Mouse (Mus musculus) heart, embryonic 14.5 days (tissue): ENCODE data around the gene Plekha6. TPM values are rescaled to one million over a fixed set of nuclear protein-coding genes. Genes with fewer than 3 reads are reported as not detected.

Source experiments
- ATAC-seq: fragments of 200-750 bp; cut with Nextera tagmentation; 2 replicates; pipeline ENCODE4 v1.8.0; 2017; ENCODE audit warnings: low read depth, moderate TSS enrichment; ENCODE audit not compliant: insufficient number of reproducible peaks, insufficient read depth, low FRiP score
- H3K27ac ChIP-seq, 2 experiments: fragments of 200-500 bp in 1 of 2; fragments of 300-500 bp in 1 of 2; sonication (generic) in 1 of 2; replicated peaks in 1 of 2; 2 replicates each; pipeline ENCODE4 v1.5.1; 2012 to 2014; ENCODE audit warnings: low read depth in 2 of 2, low read length in 2 of 2, control low read depth in 1 of 2, mild to moderate bottlenecking in 1 of 2, mixed read lengths in 1 of 2; ENCODE audit not compliant: control insufficient read depth in 1 of 2, insufficient read depth in 1 of 2
- H3K27me3 ChIP-seq: fragments of 300-500 bp; sonication (generic); 2 replicates; pipeline ENCODE4 v1.6.1; 2014; ENCODE audit warnings: mild to moderate bottlenecking, low read length, control low read depth; ENCODE audit not compliant: control insufficient read depth, insufficient read depth
- H3K36me3 ChIP-seq: fragments of 300-500 bp; sonication (generic); 2 replicates; pipeline ENCODE4 v1.6.1; 2014; ENCODE audit warnings: mild to moderate bottlenecking, control low read depth, low read length, mixed read lengths; ENCODE audit not compliant: control insufficient read depth, insufficient read depth
- H3K4me1 ChIP-seq, 2 experiments: fragments of 200-500 bp in 1 of 2; fragments of 300-500 bp in 1 of 2; sonication (generic) in 1 of 2; 2 replicates each; pipeline ENCODE4 v1.6.1; 2012 to 2014; ENCODE audit warnings: low read length in 2 of 2, control low read depth in 1 of 2, mixed read lengths in 1 of 2; ENCODE audit not compliant: control insufficient read depth in 2 of 2, insufficient read depth in 2 of 2
- H3K4me2 ChIP-seq: fragments of 300-500 bp; sonication (generic); 2 replicates; pipeline ENCODE4 v1.6.1; 2014; ENCODE audit warnings: mild to moderate bottlenecking, low read length
- H3K4me3 ChIP-seq, 2 experiments: fragments of 200-500 bp in 1 of 2; fragments of 300-500 bp in 1 of 2; sonication (generic) in 1 of 2; 2 replicates each; pipeline ENCODE4 v1.5.1; 2012 to 2014; ENCODE audit warnings: low read length in 2 of 2, mild to moderate bottlenecking in 2 of 2, control low read depth in 1 of 2, low read depth in 1 of 2, moderate library complexity in 1 of 2; ENCODE audit not compliant: control insufficient read depth in 1 of 2, insufficient read depth in 1 of 2
- H3K9ac ChIP-seq: fragments of 300-500 bp; sonication (generic); 2 replicates; pipeline ENCODE4 v1.6.1; 2014; ENCODE audit warnings: mild to moderate bottlenecking, low read length
- H3K9me3 ChIP-seq: fragments of 300-500 bp; sonication (generic); 2 replicates; pipeline ENCODE4 v1.6.1; 2016; ENCODE audit warnings: low read length, control low read depth; ENCODE audit not compliant: control insufficient read depth
- WGBS: fragments of 180-500 bp; shearing (Covaris S2); extraction: QIAGEN DNeasy Blood & Tissue Kit; methylation state at CpG from one replicate; pipeline ENCODE4 v1.1.7; 2014; 5-methylcytosine and 5-hydroxymethylcytosine counted together
- polyA plus RNA-seq: library from polyadenylated mRNA; unstranded; fragments of >200 nt; fragmentation: Nextera tagmentation; extraction: Ambion mirVana; gene quantifications from 2 replicates; pipeline ENCODE4 v1.2.1, GENCODE M21; 2014

Gene Plekha6
- polyA plus RNA-seq, 1 experiment from 2014 or later: 12.4 TPM

DNA sequence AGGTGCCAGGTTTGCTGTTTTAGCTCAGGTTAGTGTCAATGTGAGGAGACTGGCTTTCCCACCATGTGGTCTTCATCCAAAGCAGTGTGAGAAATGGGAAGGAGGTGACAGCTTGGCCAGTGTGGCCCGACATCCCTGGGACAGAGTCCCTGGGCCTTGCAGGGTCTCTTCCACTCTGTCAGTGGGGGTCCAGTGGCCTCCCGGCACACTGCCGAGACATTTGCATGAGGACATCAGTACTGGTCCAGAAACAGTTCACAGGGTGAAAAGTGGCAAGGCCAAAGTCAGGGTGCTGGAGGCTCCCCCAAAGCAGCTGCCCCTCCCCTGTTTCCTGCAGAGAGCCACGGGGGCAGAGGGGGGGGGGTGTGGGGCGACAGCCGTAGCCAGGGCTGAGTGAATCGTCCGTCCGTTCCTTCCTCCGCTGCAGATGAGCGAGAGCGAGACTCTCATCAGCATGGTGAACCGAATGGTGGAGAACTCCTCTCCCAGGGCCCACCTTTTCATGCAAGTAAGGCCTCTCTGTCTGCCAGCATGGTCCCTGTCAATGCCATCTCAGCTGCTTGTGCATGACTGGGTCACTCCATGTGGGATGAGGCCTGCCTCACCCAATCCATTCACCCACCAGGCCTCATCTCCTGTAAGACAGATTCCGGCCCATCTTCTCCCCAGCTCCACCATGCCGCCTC is 115.1 kb downstream of the Plekha6 start:
- Histone ChIP-seq H3K27me3 (no peaks in the 10 kb centered on the region), H3K4me2 (no peak overlapping the region), H3K4me1 (peaks cover 27 to 28% of the 10 kb centered on the region in 2 experiments), H3K9ac (no peak overlapping the region), H3K9me3 (no peaks in the 10 kb centered on the region), H3K27ac (no peak overlapping the region), H3K4me3 (no peak overlapping the region), H3K36me3 (peaks cover 36% of the 10 kb centered on the region)
- WGBS: 74% methylated on average over 15 of the region's 15 CpGs
- ATAC-seq: no peak

- H3K4me2 ChIP-seq: no peak overlapping the region
- no peak overlapping the region for H3K4me3 ChIP-seq
- no peaks in the 10 kb centered on the region for H3K9me3 ChIP-seq
- no peaks in the 10 kb centered on the region for H3K27me3 ChIP-seq
- H3K9ac ChIP-seq: no peak overlapping the region
- peaks cover 31% of the 10 kb centered on the region for H3K36me3 ChIP-seq
- peaks cover 27 to 28% of the 10 kb centered on the region in 2 experiments for H3K4me1 ChIP-seq
- ATAC-seq: no peak
- H3K27ac ChIP-seq: no peak overlapping the region
- WGBS: 68% methylated on average over 11 of the region's 11 CpGs
Observed at GRCm38 (mm10) chr1:133279632-133280093, 115.7 kb downstream of the Plekha6 start.

GRCm38 (mm10) chr1:133280537-133280936 is 116.5 kb downstream of the Plekha6 start:
- H3K27me3 ChIP-seq: no peaks in the 10 kb centered on the region
- peaks cover 27 to 28% of the 10 kb centered on the region in 2 experiments for H3K4me1 ChIP-seq
- H3K4me3 ChIP-seq: no peak overlapping the region
- ATAC-seq: no peak
- peaks cover 31% of the 10 kb centered on the region for H3K36me3 ChIP-seq
- H3K9me3 ChIP-seq: no peaks in the 10 kb centered on the region
- H3K4me2 ChIP-seq: no peak overlapping the region
- H3K27ac ChIP-seq: no peak overlapping the region
- no peak overlapping the region for H3K9ac ChIP-seq
- 89% methylated on average over 2 of the region's 2 CpGs for WGBS

- no peaks in the 10 kb centered on the region for H3K27me3 ChIP-seq
- ATAC-seq: no peak
- WGBS: 86% methylated on average over 7 of the region's 7 CpGs
- peaks cover 22 to 24% of the 10 kb centered on the region in 2 experiments for H3K4me1 ChIP-seq
- H3K9me3 ChIP-seq: no peaks in the 10 kb centered on the region
- no peak overlapping the region for H3K4me2 ChIP-seq
- no peak overlapping the region for H3K4me3 ChIP-seq
- H3K9ac ChIP-seq: no peak overlapping the region
- H3K27ac ChIP-seq: no peak overlapping the region
- peaks cover 49% of the 10 kb centered on the region for H3K36me3 ChIP-seq
Observed at GRCm38 (mm10) chr1:133285907-133286306, 121.9 kb downstream of the Plekha6 start.

DNA sequence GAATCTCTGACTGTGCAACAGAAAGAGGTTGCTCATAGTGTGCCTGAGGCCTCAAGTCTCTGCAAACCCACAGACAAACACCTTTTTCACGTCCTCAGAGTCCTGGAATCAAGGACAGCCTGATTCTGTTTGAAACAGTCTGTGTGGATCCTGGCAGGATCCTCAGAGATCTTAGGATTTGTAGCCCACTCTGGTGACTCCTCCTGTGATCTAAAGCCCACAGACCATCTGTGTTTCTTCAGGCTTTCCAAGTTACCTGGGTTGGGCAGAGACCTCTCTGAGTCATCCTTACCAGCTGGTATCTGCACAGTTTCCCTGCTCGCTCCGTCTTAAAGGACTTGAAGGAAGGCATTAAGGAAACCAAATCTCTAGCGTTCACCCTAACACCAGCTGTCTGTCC is 123.0 kb downstream of the Plekha6 start:
- Histone ChIP-seq H3K4me3 (no peak overlapping the region), H3K9me3 (no peaks in the 10 kb centered on the region), H3K36me3 (peaks cover 50% of the 10 kb centered on the region), H3K27ac (no peak overlapping the region), H3K4me1 (peaks cover 15 to 19% of the 10 kb centered on the region in 2 experiments), H3K9ac (no peak overlapping the region), H3K27me3 (no peaks in the 10 kb centered on the region), H3K4me2 (no peak overlapping the region)
- ATAC-seq: no peak
- 83% methylated on average over 4 of the region's 4 CpGs for WGBS

DNA sequence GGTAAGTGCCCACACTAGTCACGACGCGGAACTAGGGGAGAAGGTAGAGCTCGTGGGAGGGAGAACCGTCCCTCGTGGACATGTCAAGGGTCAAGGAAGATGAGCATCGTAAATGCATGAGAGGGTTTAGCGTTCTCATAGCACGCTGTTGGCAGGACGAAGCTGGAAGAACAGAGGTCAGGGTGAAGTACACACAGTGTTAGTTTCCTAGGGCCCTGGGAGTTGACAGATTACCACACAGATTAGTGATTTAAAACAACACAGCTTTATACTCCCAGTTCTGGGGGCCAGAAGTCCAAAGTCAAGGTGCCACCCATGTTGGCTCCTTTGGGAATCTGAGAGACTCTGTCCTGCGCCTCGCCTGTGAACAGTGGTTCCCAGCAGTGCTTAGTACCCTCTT is 123.9 kb downstream of the Plekha6 start:
- no peak overlapping the region for H3K9ac ChIP-seq
- ATAC-seq: no peak
- no peak overlapping the region for H3K27ac ChIP-seq
- no peak overlapping the region for H3K4me2 ChIP-seq
- H3K4me3 ChIP-seq: no peak overlapping the region
- 91% methylated on average over 12 of the region's 12 CpGs for WGBS
- H3K4me1 ChIP-seq: peaks cover 7 to 12% of the 10 kb centered on the region in 2 experiments
- no peaks in the 10 kb centered on the region for H3K27me3 ChIP-seq
- H3K9me3 ChIP-seq: no peaks in the 10 kb centered on the region
- H3K36me3 ChIP-seq: peaks cover 57% of the 10 kb centered on the region

DNA sequence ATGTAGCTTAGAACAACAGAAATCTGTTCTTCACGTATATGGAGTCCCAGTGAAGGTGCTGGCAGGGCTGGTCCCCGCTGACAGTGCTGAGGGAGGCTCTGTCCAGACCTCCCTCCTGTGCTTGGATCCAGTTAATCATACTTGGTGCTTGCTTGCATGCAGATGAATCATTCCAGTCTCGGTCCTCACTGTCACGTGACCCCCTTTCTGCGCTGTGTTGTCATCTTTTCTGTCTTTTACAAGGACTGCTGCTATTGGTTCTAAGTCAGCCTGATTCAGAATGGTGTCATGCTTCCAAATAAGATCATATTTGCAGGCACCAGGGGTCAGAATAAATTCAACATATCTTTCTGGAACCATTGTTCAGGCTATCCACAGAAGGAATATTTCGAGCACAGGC is 127.9 kb downstream of the Plekha6 start:
- 86% methylated on average over 6 of the region's 6 CpGs for WGBS
- peaks cover 10 to 20% of the 10 kb centered on the region in 2 experiments; a peak in 3 of 4 replicates for H3K4me1 ChIP-seq
- no peak overlapping the region for H3K4me2 ChIP-seq
- H3K36me3 ChIP-seq: peaks cover 59% of the 10 kb centered on the region
- no peak overlapping the region for H3K27ac ChIP-seq
- no peak overlapping the region for H3K9ac ChIP-seq
- H3K27me3 ChIP-seq: no peaks in the 10 kb centered on the region
- ATAC-seq: no peak
- no peaks in the 10 kb centered on the region for H3K9me3 ChIP-seq
- no peak overlapping the region for H3K4me3 ChIP-seq

DNA sequence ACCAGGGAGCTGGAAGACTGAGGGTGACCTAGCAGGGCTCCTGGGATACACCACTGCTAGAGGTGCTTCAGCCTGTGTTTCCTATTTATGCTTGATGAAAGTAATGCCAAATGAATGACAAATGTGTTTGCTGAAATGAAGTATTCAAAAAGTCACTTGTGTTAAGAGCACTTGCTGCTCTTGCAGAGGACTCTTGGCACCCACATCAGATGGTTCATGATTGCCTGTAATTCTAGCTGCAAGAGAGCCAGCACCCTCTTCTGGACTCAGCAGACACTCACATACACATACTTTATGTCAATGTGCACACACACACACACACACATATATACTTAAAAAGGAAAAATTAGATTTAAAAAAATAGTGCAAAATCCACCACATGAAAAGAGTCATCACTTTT is 128.6 kb downstream of the Plekha6 start:
- Histone ChIP-seq H3K4me2 (no peak overlapping the region), H3K4me1 (peaks cover 10 to 20% of the 10 kb centered on the region in 2 experiments; a peak in 3 of 4 replicates), H3K36me3 (peaks cover 57% of the 10 kb centered on the region), H3K27me3 (no peaks in the 10 kb centered on the region), H3K9me3 (no peaks in the 10 kb centered on the region), H3K4me3 (no peak overlapping the region), H3K27ac (no peak overlapping the region), H3K9ac (no peak overlapping the region)
- ATAC-seq: no peak
